Mouse (Mus musculus): ENCODE data around the gene Fam111a.
"Not testable (repeated sequence)": the region's sequence is repeated elsewhere in the genome, so short reads cannot be mapped to it uniquely, and the experiment has no call there.

Fam111a gene

DNA sequence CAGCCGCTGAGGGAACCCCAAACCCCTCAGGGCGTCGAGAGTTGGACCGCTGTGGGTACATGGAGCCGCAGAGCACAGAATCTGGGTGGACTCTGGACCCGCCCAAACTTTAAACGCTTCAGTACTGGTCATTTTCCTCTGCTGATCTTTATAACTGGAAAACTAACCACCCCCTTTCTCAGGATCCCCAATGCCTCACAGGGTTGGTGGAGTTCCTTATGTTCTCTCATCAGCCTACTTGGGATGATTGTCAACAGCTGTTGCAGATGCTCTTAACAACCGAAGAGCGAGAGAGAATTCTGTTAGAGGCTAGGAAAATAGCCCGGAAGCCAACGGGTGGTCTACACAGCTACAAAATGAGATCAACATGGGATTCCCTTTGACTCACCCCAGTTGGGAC, at the start of gene Fam111a:
TSS of gene Fam111a (plus strand) at position 301 of the 400 bp plus-strand sequence.
- DNase-seq (ENCODE audit: low spot score), result not testable (repeated sequence)

- DNase-seq (ENCODE audit: low spot score), result no peak
Measured at GRCm38 (mm10) chr19:12496241-12496640, 49.3 kb upstream of the Fam111a start.

DNA sequence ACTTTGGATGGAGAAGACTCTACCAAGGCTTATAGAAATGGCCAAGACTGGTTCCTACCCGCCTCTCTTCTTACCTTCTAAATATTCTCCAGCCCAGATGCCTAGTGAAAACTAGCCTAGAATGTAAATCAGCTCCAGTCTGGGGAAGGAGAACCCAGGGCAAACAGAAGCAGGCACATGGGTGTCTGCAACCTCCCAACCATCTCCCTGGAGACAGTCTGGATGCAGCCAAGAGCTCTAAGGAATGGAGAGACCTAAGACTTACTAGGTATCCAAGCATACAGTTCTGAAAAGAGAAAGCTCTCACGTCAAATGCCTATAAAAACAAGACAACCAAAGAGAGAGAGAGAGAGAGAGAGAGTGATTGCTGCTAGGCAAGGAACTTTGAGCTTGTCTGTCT, 47.6 kb upstream of the Fam111a start:
- DNase-seq (ENCODE audit: low spot score), result no peak

DNA sequence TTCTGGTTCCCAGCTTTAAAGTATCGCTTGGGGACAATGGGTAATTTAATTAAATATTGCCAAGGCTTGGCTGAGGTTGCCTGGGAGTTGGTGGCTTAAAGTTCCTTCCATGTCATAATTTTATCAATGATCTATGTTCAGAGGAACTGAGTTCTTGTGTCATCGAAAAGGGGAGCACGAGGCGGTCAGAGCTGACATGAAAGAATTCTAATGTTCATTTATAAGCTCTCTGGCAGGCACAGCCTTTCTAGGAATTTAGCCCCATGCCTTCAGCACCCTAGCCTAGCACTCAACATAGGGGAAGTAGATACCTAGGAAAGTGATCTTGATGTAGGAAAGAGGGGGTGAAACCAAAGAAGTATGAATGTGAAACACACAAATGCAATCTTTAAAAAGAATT, 47.2 kb upstream of the Fam111a start:
- DNase-seq (ENCODE audit: low spot score), result no peak

DNA sequence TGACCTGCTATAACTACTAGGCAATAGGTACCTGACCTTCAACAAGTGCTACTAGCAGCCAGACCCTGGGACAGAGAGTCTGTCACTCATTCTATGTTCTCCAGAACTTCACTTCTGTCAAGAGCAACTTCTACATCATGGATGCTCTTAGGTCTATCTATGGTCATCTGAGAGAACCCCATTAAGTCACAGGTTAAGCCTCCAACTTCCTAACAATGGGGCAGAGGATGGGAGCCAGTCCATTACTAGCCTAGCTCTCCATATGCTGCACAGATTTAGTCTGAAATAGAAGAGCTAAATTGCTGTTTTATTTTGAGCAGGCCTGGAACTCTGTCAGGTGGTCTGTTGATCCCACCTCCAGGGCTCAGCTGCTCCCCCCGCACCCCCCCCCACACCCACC, 46.6 kb upstream of the Fam111a start:
- no peak for DNase-seq (ENCODE audit: low spot score)

GRCm38 (mm10) chr19:12499485-12499884, 46.1 kb upstream of the Fam111a start:
- DNase-seq (ENCODE audit: low spot score), result no peak

GRCm38 (mm10) chr19:12500124-12500523, 45.4 kb upstream of the Fam111a start:
- DNase-seq (ENCODE audit: low spot score), result peak; percentile 53

- peak; percentile 65 for DNase-seq (ENCODE audit: low spot score)
Measured at GRCm38 (mm10) chr19:12500881-12501311, 44.6 kb upstream of the Fam111a start.

- peak; percentile 97 for DNase-seq (ENCODE audit: low spot score)
Measured at GRCm38 (mm10) chr19:12501370-12502347, 43.9 kb upstream of the Fam111a start, which contains the start of gene Dtx4. TSS of gene Dtx4 (minus strand) at chr19:12501454.

GRCm38 (mm10) chr19:12502756-12503155, 42.8 kb upstream of the Fam111a start:
- DNase-seq (ENCODE audit: low spot score), result no peak

DNA sequence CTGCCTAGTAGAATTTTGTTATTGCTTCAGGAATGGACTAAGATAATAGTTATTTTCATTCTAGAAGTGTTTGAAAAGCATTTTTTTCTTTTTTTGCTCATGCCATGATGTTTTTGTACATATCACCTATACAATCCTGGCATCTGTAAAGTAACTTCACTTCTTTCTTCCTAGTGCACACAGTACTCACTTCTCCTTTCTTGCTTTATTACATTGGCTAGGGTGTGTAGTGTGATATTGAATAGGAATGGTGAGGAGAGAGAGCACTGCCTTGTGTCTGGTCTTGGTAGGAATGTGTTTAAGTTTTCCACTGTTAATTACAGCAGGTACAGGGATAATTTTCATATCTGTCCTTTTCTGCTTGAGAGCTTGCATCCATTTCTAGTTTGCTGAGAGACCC, 30.9 kb upstream of the Fam111a start:
- DNase-seq (ENCODE audit: low spot score), result no peak

DNA sequence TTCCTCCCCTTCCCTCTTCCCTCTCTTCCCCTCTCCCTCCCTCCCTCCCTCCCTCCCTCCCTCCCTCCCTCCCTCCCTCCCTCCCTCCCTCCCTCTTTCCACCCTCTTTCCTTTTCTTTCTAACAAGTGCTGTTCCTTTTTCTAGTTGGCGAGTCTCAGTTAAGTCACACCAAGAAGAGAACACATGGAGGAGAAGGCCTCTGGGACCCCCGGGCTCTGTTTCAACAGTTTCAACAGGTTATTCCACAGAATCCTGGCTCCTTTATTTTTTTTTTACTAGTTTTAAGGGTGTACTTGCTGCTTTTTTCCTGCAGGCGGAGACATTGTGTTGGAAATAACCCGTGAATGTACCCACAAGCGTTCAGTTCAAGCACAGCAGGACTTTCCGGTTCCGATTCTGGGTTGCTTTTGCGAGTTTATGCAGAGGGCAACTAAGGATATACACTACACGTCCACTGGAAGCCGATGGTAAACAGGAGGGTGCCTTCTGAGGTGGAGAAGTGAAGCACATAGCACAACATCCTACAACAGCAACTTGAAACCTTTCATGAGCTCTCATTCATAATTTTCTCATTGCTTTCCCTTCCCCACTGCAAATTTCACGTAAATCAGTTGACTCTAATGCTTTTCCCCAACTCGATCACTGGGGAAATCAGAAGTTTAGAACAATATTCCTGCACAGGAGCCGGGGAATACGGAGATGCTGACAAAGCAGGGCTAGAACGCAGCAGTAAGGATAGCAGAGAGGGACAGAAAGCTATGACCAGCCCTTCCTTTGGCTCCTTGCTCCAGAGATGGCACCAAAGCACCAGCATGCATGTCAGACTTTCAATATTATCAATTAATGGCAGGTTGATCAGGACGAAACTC, 27.6 kb upstream of the Fam111a start:
- DNase-seq (ENCODE audit: low spot score), result peak; percentile 76

DNA sequence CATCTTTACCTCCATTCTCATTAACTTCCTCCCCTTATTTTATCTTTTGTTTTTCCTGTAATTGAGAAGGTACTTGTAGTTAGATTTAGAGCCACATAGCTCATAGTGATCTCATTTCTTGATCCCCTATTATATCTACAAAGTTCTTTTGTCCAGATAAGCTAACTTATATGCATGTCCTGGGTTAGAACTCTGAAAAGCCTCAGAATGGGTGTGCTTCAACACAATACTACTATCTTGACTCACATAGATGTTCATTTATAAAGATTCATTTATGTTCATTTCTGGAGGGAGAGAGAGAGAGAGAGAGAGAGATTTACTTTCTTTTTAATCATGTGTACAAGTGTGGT, 27.0 kb upstream of the Fam111a start:
- DNase-seq (ENCODE audit: low spot score), result no peak

DNA sequence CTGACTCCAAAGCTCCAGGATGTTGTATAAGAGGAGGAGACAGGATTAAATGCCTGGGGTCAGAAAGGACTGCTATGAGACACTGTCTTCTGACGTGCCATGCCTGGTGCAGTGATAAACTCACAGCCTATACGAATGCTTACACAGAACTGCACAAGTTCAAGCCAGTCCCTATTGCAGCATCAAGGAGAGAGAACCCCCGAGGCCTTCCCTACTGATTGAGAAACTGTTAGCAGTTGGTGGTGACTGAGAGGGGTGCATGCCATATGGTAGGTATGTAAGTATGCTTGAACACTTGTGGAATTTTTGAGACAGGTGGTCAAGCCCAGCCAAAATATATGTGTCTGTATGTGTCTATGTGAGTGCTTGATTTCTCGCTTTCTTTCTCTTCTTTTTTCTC, 22.2 kb upstream of the Fam111a start:
- no peak for DNase-seq (ENCODE audit: low spot score)

GRCm38 (mm10) chr19:12537168-12537567, 8.4 kb upstream of the Fam111a start:
- DNase-seq (ENCODE audit: low spot score), result no peak

DNA sequence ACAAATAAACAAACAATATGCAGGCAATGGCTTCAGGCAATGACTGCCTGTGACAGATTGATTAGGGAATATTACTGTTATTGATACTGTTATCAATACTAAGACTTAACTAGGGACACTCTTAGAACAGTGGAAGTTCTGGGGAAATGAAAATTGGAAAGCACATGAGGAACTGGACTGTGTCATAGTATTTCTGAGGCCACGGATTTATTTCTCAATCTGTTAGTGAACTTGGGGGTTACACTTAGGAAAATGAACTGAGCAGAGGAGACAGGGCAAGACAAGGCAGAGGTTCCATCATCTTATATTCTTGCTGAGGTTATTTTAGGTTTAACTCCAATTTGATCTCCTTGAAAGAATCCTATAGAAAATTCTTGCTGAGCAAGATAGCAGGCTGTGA, 5.6 kb upstream of the Fam111a start:
- DNase-seq (ENCODE audit: low spot score), result no peak

GRCm38 (mm10) chr19:12540727-12541126, 4.8 kb upstream of the Fam111a start:
- DNase-seq (ENCODE audit: low spot score), result no peak

GRCm38 (mm10) chr19:12541644-12542043, 3.9 kb upstream of the Fam111a start:
- no peak for DNase-seq (ENCODE audit: low spot score)

GRCm38 (mm10) chr19:12549166-12549565, 3.6 kb downstream of the Fam111a start:
- peak; percentile 23 for DNase-seq (ENCODE audit: low spot score)

GRCm38 (mm10) chr19:12550005-12550942, 4.7 kb downstream of the Fam111a start:
- DNase-seq (ENCODE audit: low spot score), result no peak

DNA sequence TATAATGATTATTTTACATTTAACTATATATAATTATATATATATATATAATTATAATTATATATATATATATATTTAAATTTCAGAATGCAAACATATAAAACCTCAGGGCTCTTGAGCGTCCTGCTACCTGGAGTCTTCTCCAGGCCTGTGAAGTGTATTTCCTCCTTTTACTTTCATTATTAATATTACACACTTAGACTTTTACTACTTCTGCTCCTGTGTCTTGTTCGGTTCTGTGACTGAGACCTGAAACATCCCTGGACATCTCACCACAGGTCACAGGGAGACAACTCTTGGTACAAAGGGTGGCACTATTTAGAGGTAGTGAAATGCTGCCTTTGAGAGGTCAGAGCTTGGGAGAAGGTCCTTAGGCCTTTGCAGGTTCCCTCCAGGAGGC, 10.8 kb downstream of the Fam111a start:
- DNase-seq (ENCODE audit: low spot score), result no peak

- no peak for DNase-seq (ENCODE audit: low spot score)
Measured at GRCm38 (mm10) chr19:12558219-12558618, 12.7 kb downstream of the Fam111a start.
